Mouse (Mus musculus) ES-E14 (cell line): ENCODE measurements around the gene Slc9a3. TPM values are rescaled to one million over a fixed set of nuclear protein-coding genes. Genes with fewer than 3 reads are reported as not detected.

Experiments
- DNase-seq: peaks from one replicate; pipeline ENCODE4 v3.0.0-alpha.2; 2013; ENCODE audit warnings: low read depth, low spot score
- H3K27ac ChIP-seq: 2 replicates; pipeline ENCODE4 v1.5.1; 2012; ENCODE audit warnings: low read depth, mild to moderate bottlenecking, low read length, moderate library complexity, mixed read lengths; ENCODE audit not compliant: poor library complexity, insufficient read depth, severe bottlenecking
- H3K36me3 ChIP-seq: 2 replicates; pipeline ENCODE4 v1.6.1; 2012; ENCODE audit warnings: mild to moderate bottlenecking, low read length, moderate library complexity, mixed read lengths; ENCODE audit not compliant: control insufficient read depth, poor library complexity, insufficient read depth, severe bottlenecking
- H3K4me1 ChIP-seq, 2 experiments: fragments of 150-350 bp in 1 of 2; sonication (generic) in 1 of 2; 2 replicates each; pipeline ENCODE4 v1.6.1; 2012; ENCODE audit warnings: low read length in 2 of 2, mild to moderate bottlenecking in 1 of 2, mixed read lengths in 1 of 2; ENCODE audit not compliant: control insufficient read depth in 2 of 2, insufficient read depth in 2 of 2, poor library complexity in 1 of 2
- H3K4me3 ChIP-seq, 2 experiments: fragments of 150-350 bp in 1 of 2; sonication (generic) in 1 of 2; 2 replicates each; pipeline ENCODE4 v1.5.1; 2012; ENCODE audit warnings: low read length in 2 of 2, low read depth in 1 of 2, mild to moderate bottlenecking in 1 of 2, mixed read lengths in 1 of 2; ENCODE audit not compliant: insufficient read depth in 1 of 2, poor library complexity in 1 of 2, severe bottlenecking in 1 of 2
- H3K9ac ChIP-seq: 2 replicates; pipeline ENCODE4 v1.6.1; 2012; ENCODE audit warnings: low read depth, mild to moderate bottlenecking, low read length, mixed read lengths; ENCODE audit not compliant: poor library complexity, insufficient read depth, severe bottlenecking
- H3K9me3 ChIP-seq: fragments of 150-350 bp; sonication (generic); 2 replicates; pipeline ENCODE4 v1.6.1; 2012; ENCODE audit warnings: low read depth, mild to moderate bottlenecking, low read length; ENCODE audit not compliant: control insufficient read depth, insufficient read depth
- CHD2 ChIP-seq: IDR thresholded peaks from 2 replicates; pipeline ENCODE4 v1.6.1; 2014; ENCODE audit warnings: mild to moderate bottlenecking, low read depth, low read length, inconsistent platforms
- HCFC1 ChIP-seq: IDR thresholded peaks from 2 replicates; pipeline ENCODE4 v1.6.1; 2012; ENCODE audit warnings: low read length, inconsistent platforms, borderline replicate concordance; ENCODE audit not compliant: insufficient read depth
- MAFK ChIP-seq: IDR thresholded peaks from 2 replicates; pipeline ENCODE4 v1.6.1; 2014; ENCODE audit warnings: mild to moderate bottlenecking, low read depth, low read length, inconsistent platforms; ENCODE audit not compliant: insufficient read depth
- ZC3H11A ChIP-seq: IDR thresholded peaks from 2 replicates; pipeline ENCODE4 v1.6.1; 2012; ENCODE audit warnings: low read depth, mild to moderate bottlenecking, inconsistent platforms, low read length, borderline replicate concordance
- ZNF384 ChIP-seq: IDR thresholded peaks from 2 replicates; pipeline ENCODE4 v1.6.1; 2012; ENCODE audit warnings: low read depth, low read length, inconsistent platforms
- in situ Hi-C, 2 experiments: fragments of 600-800 bp; cut with MboI; formaldehyde crosslinking; loops; one replicate each; pipeline ENCODE4 v1.15.1; 2025; ENCODE audit warnings: low sequenced_read_pairs in 2 of 2, inconsistent platforms in 1 of 2; ENCODE audit not compliant: unreplicated experiment in 2 of 2
- total RNA-seq: library from RNA; depleted of rRNA; stranded (reverse); fragments of 300-350 nt; gene quantifications from 2 replicates; pipeline ENCODE4 v1.2.3, GENCODE M21; 2012

The Slc9a3 gene
- total RNA-seq, 1 experiment = not detected

GRCm38 (mm10) chr13:74143282-74143681 is 22.0 kb downstream of the Slc9a3 start:
- Histone ChIP-seq H3K4me3 (no peak overlapping the region), H3K9me3 (no peaks in the 10 kb centered on the region), H3K9ac (no peak overlapping the region), H3K36me3 (no peaks in the 10 kb centered on the region), H3K4me1 (no peaks in the 10 kb centered on the region), H3K27ac (no peak overlapping the region)
- TF ChIP-seq ZC3H11A (no peak), MAFK (no peak), HCFC1 (no peak), CHD2 (no peak), ZNF384 (no peak)
- no peak for DNase-seq
- in situ Hi-C loops = no loop called here

DNA sequence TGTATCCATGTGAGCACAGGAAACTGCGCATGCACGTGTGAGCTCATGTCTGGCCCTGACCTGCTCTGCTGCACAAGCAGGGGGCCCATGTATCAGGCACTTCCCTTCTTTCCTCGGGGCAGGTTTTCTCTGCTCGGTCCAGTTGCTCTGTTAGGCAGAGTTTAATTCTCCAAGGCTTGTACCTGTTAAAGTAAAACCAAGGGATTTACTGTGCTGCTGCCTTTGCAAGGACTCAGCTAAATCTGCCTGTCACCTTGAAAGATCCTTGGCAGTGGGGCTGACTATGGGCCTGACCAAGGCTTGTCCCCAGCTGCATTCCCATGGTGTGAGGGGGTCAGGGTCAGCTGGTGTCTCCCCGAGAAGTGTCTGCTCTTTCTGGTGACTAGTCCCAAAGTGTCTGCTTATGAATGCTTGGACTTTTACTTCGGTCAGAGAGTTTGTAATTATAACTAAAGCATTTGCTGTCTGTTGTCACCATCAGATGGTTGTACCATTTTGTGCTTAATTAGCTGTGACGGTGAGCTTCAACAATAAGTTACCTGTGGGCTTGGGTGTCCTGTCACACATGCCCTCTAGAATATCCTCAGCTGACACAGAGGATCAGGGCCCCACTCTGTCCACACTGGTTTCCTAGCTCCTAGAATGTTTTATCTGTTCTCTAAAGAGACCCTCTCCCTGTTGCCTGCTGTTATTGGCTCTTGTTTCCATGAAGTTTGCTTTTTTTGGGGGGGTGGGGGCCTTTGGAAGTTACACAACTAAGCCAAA is 23.0 kb downstream of the Slc9a3 start:
- Histone ChIP-seq H3K27ac (no peak overlapping the region), H3K9me3 (no peaks in the 10 kb centered on the region), H3K36me3 (no peaks in the 10 kb centered on the region), H3K4me3 (no peak overlapping the region), H3K9ac (no peak overlapping the region), H3K4me1 (no peaks in the 10 kb centered on the region)
- DNase-seq = no peak
- in situ Hi-C loops = no loop called here
- TF ChIP-seq HCFC1 = no peak
- no peak for TF ChIP-seq ZC3H11A
- TF ChIP-seq MAFK = no peak

GRCm38 (mm10) chr13:74145983-74146622 is 24.8 kb downstream of the Slc9a3 start:
- DNase-seq = no peak
- TF ChIP-seq HCFC1 = no peak
- TF ChIP-seq CHD2 = no peak
- TF ChIP-seq MAFK = no peak
- no peak for TF ChIP-seq ZC3H11A
- TF ChIP-seq ZNF384 = no peak
- Histone ChIP-seq H3K4me1 (no peaks in the 10 kb centered on the region), H3K4me3 (no peak overlapping the region), H3K27ac (no peak overlapping the region), H3K9me3 (no peaks in the 10 kb centered on the region), H3K9ac (no peak overlapping the region), H3K36me3 (no peaks in the 10 kb centered on the region)
- in situ Hi-C loops = no loop called here

DNA sequence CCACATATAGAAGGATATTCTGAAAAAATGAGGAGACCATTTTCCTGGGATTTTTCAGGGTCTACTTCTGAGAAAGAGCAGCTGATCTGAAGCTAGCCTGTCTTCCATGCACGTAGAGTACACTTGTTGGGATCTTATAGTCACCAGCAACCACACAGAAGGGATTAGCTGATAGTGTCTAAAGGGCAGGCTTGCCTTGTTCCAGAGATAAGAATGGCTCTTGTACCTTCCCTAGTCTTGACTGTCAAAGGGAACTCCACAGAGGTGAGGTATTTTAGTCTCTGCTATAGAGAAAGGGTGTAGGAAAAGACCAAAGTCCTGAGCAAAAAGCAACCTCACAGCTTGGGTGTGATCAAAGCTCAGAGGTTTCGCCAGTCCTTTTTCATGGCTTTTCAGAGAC is 26.1 kb downstream of the Slc9a3 start:
- no peaks in the 10 kb centered on the region for H3K4me1 ChIP-seq
- no peak overlapping the region for H3K9ac ChIP-seq
- H3K4me3 ChIP-seq = no peak overlapping the region
- in situ Hi-C loops = no loop called here
- no peaks in the 10 kb centered on the region for H3K36me3 ChIP-seq
- no peak for DNase-seq
- TF ChIP-seq ZC3H11A = no peak
- TF ChIP-seq ZNF384 = no peak
- TF ChIP-seq CHD2 = no peak
- no peaks in the 10 kb centered on the region for H3K9me3 ChIP-seq
- no peak overlapping the region for H3K27ac ChIP-seq
